Mouse (Mus musculus) v-Abl transformed pro-B cells (cell line): ENCODE data around the gene Fgf12.

Experiments
- in situ Hi-C, 2 experiments: fragments of 400-800 bp; cut with MboI; formaldehyde crosslinking; loops; one replicate each; pipeline ENCODE4 v1.15.1; 2025; ENCODE audit not compliant: unreplicated experiment in 2 of 2

Gene Fgf12

DNA sequence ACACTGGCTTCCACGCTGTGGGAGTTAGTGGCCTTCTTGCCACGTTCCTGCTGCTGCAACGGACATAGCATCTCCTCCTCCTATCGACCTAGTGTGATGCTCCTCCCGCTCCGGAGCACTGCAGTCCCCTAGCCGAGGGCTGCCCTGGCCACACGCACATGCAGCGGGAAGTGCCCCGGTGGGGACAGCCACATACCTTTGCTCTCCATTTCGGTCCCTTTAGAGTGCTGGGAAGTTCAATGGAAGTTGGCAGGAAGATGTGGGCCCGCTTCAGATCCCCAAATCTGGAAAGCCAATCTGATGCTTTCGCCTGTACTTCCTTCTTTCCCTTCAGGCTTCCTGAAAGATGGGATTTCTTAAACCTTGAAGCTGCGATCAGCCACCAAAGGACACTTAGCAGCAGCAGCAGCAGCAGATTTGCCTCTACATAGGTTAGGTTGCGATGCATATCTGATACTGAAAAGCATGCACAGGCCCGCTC, at the start of gene Fgf12:
Gene Fgf12, minus strand, starts transcription at position 431 of the 481 bp plus-strand sequence.
- in situ Hi-C loops, result no loop called here

DNA sequence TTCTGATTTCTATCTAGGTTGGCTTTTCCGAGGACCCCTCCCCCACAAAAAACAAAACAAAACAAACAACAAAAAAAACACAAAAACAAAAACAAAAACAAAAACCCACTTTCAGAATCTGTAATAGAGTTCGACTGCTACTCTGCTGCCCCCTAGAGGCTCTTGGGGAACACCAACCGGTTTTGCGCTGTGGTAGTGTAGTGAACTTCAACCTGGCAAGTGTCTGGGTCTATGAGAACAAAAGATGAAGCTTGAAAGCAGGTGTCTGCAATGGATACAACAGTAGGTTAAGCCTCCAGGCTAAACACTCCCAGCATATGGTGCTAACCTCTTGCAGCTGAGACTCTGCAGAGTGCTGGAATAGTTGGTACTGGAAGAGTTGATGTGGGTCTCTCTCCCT, 40.2 kb upstream of the Fgf12 start:
- in situ Hi-C loops, result no loop called here

DNA sequence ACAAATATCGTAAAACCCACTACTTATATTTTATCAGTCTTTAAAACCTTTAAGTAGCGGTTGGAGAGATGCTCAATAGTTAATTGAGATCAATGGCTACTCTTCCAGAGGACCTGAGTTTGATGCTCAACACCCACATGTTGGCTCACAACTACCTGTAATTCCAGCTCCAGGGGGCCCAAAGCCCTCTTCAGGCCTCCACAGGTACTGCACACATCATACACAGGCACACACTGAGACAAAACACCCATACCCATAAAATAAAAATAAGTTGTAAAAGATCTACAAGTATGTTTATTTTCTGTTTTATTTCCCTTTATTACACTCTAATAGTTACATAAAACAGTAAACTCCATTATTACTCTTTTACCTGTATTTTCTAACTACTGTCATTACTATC, 17.4 kb upstream of the Fgf12 start:
- in situ Hi-C loops, result no loop called here

DNA sequence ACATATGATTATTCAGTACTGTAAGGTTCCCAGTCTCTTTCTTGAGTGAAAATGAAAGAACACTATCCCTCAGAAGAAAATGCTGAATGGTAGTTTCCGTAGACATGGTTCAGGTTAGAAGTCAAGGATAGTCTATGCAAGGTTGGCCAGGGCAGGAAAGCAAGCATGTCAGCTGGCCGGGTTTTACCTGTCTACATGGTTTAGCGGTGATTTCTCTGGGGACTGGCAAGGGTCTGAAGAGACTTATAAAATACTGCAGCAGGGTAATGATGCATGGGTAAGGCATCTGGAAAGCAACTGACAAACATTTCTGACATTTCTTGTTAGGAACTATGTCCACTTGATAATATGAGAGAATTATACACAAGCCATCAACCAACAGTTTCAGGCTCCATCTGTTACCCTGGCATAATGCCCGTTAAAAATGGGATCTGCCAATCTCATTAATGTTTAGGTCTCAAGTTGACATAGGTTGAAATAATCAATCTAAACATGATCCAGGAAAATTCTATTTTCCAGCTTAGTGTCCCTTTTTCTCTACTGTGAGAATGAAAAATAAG, 8.6 kb upstream of the Fgf12 start:
- in situ Hi-C loops, result no loop called here

DNA sequence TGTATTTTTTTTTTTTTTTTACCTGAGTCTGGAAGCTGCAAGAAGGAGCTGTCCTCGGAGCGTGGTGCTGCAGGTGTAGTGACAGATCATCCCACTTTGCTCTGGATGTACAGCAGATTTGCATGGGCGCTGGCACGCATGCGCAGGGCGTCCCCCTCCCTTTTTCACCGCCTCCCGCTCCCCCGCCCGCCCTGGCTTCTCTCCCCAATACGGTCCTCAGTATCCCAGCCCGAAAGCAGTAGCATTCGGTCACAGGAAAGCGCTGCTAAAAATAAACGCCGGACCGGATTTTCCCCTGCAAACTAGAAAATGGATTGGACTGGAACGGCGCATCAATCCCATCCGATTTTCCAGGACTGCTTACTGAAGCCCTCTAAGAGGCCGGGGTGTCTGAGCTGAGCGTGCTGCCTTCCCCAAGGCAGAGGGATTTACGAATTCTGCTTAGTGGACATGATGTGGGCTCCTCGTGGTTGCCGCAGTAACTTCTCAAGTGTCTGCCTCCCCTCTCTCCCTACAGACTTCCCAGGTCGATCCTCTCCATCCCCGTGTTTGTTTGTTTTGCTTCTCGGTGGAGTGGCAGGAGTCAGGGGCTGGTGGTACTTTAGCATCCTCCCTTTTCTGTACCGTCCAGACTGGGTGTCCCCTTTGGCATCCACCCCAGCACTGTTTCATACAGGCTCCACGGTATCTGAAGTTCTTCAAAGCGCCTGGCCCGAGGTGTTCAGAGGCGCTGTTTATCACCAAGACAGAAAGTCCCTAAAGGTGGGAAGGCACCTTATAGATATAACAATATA, 453 bp upstream of the Fgf12 start:
- in situ Hi-C loops, result no loop called here

DNA sequence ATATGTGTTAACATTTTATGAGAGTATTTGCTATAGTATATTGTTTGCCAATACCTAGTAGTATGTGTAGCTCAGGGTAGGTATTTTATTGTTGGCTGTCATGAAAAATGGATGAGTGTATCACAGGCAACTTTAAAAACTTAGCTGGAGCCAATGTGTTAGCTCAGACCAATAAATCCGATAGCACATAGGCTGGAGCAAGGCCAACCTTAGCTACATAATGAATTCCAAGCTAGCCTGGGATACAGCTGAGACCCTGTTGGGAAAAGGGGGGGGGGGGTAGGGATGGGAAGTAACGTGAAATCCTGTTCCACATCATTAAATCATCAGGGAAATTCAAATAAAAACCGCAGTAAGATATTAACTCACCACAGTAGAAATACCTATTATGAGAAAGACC, 18.4 kb downstream of the Fgf12 start:
- in situ Hi-C loops, result no loop called here

DNA sequence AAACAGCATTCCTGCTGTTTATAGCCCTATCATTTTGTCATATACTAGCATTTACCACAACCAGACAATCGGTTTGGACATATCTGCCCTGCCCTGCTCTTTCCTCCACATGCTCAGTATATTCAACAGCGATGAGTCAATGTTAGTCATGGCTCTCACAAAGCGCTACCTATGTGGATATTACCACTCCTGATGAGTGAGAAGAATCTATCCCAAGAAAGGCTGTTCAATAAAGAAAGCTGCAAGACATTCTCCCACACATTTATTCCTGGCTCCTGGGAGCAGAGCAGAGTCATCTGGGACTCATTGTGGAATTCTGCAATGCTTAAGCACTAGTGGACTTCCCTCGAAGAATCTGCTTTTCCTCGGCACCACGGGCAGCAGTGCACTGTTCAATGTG, 26.1 kb downstream of the Fgf12 start:
- in situ Hi-C loops, result no loop called here

DNA sequence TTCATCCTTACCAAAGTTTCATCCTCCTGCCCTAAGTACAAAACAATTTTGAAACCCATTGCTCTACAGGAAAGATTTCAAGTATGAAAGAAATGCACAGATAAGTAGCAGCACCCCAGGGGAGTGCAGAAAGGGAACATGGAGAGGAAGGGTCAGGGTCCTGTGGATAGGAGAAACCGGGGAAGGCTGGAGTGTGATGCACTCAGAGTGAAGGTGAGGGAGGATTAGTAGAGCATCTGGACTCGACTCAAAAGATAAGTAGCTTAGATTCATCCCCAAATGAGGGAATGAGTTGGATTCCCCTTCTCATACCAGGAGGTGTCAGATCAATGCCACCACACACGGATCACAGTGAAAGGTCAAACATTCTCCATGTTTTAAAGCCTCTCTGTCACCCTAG, 46.2 kb downstream of the Fgf12 start:
- in situ Hi-C loops, result no loop called here

DNA sequence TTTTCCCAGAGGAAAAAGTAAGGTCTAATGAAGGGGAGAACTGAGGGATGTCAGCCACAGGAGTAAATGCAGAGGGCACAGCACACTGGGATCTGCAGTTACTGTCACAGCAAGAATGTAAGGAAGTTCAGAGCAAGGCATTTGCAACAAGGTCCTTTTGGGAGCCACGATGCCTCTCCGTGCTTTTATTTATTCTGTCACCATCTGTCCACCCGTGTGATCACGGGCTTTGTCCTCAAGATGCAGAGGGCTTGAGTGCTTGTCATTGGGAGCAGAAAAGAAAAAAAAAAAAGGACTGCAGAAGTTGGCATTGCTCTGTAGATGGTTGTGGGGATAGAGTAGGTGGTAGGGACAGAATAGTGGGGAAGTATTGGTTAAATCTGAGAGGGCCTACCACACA, 52.5 kb downstream of the Fgf12 start:
- in situ Hi-C loops, result no loop called here

DNA sequence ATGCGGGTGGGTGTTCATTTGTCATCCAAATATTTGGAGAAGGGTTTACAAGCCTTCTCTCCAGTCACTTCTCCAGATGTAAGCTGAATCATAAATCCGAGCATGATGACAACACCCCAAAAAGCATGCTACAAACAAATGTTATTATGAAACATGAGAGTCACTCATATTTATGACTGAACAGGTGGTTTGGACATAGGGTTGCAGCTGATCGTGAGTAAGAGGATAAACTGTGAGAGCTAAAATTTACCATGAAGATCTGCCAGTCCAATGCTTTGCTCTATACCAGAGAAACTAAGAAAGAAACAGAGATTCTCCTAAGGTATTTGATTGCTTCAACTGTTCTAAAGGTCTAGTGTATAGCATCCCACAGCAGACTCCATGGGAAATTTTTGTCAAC, 56.0 kb downstream of the Fgf12 start:
- in situ Hi-C loops, result no loop called here

DNA sequence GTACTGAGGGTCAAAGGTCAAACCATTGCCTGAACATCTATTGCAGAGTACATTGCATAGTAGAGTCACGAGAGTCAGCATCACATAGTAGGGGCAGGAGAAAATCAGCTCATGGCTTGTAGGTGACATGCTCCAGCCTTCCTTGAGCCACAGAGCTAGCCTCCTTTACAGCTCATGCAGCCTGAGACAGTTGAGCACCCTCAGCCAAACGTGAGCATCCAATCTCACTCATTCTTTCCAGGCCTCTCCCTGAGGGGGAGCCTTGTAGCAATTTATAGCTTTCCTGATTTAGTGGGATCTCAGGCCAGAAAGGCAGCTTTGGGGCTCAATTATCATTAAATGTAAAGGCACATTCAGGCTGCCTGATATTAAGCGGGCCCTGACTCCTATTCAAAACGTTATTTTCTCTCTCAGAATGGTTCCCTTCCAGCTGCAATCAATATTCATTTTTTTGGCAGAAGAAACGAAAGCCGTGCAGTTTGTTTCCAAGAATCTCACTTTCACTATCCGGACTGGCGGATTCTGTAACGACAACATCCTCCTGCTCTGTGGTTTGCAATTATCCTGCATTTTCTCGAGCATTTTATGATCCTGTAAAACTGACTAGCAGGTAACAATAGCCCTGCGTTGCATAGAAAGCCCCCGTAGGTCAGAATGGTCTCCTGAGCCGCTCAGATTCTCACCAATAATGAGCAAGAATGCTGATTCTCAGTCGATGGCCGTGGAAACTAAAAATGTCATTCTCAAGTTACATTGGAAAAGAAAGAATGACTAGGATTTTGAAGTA, 58.6 kb downstream of the Fgf12 start:
- in situ Hi-C loops, result no loop called here

DNA sequence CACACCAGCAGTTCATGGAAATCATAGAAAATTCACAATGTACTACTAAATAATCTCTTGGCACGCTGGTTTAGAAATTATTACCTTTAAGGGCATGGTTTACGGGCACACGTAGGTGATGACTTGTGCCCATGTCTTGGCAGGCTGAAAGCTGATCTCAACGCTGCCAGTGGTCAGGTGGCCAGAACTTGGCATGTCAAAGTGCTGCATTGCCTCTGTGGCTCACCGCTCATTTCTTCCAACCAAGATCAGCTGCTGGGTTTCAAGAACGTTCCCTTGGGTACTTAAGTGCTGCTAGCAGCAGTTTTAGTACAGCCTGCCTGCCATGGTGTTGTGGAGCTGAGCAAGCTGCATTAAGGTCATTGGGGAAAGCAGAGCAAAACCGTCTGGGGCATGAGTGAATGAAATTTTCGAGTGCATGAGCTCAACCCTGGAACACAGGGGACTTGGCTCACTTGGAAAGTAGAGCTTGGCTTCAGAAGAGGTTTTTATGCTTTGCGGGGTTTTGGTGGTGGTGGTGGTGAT, 63.9 kb downstream of the Fgf12 start:
- in situ Hi-C loops, result no loop called here

DNA sequence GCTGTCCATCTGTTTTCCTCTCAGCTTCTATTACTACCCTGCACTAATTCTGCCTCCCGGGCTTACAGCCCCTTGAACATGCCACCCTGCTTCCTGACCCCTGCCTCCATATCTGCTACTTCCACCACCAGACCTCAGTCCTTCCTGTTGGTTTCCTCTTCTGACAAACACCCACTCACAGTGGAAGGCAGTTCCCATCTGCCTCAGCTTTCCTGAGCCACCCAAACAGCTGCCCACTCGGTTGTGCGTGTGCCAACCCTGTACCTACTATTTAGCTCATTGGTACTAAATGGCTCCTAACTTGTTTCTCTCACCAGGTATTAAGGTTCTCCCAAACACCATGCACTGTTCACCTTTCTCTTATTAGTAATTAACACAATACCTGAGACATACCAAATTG, 71.2 kb downstream of the Fgf12 start:
- in situ Hi-C loops, result no loop called here

DNA sequence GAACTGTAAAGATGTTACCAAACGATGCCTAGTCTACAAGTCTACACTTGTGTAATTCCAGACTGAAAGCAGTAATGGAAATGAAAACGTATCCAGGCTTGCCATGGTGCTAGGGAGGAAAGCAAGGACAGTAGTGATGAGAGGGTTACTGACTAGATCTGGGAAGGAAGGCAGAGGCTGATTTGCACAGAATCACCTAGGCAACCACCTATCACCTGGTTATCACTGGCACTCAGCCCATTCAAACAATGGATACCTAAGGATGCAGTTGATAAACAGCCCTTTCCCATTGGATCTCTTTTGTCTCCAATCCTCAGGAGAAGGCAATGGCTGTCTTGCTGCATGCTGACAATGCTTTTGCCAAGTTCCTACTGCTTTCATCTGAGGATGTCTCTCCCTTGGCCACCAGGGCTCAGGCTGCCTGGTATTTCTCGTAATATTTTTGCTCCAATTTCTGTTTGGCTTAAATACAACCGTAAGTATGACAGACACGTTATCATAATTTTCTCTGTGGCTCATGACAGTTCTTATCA, 84.0 kb downstream of the Fgf12 start:
- in situ Hi-C loops, result no loop called here

DNA sequence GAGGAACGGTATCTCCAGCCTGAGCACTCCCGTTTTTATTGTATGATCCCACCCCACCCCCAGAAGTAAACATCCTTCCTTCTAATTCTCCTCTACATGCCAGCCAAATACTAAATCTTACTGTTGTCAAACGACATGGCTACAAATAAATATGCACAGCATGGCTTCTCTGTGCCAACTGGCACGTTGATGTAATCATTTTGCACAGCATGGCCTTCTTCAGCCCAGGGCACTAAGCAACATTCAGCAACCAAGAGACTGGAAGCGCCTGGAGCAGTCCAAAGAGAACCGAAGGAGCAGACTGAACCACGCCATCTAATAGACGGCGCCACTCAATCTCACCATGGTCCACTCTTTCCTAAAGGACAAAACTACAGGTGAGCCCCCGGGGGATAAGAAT, 100.2 kb downstream of the Fgf12 start:
- in situ Hi-C loops, result no loop called here

DNA sequence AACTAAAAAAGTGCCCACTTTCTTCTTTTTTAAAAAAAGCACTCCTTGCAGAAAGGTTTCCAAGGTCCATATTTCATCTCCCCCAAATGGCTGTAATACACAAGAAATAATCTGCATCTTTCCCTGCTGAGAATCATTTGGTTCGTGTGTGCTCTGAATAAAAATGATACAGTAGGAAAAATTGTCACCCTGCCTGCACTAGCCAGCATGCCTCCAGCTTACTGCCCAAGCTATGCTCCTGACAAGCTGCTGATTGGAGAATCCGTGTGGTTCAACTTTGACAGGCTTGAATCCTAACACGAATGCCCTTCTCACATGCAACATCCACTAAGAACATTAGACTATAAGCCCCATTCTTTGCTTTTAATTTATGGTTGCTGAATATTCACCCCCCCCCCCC, 102.3 kb downstream of the Fgf12 start:
- in situ Hi-C loops, result no loop called here

DNA sequence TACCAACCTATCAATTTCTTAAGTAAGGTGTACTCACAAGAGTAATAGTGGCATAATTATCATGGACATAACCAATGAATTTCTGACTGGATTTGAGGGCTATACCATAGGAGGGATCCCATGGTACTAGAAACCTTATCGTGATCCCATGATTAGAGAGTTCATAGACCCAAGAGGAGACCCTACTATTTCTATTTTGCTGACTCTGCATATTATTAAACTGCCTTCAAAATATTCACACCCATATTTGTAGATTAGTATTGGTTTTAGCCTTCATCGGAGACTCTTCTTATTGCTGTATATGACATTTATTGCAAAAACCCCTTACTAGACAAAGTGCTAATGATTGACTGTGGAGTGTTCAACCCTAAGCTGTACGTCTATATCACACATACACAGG, 107.8 kb downstream of the Fgf12 start:
- in situ Hi-C loops, result no loop called here

DNA sequence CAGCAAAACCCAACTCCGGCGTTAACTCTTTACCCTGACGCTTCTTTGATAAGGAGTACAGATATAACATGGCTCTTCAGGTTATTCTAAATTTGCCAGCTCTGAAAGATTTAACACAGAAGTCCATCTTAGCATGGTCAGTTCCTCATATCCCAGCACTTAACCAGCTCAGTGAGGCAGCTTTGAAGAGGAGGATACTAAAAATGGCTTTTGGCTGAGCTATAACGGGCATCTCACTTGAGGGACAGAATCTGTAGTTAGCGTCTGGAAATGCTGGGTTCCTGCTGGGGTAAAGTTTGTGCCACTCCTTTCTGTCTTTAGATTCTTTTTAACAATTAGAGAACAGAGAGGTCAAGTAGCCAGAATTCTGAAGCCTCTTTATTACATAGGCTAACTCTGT, 121.1 kb downstream of the Fgf12 start:
- in situ Hi-C loops, result no loop called here

DNA sequence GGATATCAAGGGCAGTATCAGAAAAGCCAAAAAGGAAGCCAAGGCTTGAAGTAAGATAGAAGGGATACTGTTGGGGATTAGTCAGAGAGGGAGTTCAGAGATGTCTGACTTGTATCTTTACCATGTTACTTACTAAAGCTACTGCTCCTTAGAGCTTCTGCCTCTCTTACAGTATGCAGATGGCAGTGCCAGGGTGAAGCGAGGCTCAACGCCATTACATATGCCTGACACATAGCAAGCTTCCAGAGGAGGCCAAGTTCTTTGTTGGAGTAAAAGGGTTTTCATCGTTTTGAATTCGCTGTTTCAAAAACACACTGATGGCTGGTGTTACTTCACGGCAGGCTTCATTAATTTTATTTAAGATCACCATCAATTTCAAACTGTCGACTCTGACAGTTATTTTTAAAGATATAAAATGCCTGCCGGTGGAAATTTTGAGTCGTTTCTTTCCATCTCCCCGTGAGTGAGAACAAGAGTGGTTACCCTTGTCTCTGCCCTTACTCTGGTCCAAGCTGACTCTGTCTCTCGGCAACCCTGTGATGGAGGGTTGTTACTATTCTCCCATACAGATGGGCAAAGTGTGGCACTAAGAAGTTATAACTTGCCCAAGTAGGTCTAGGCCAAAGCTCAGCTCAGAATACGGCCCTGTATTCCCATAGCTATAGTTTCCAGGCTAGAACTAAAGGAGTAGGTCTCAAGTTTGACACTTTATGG, 121.9 kb downstream of the Fgf12 start:
- in situ Hi-C loops, result no loop called here

DNA sequence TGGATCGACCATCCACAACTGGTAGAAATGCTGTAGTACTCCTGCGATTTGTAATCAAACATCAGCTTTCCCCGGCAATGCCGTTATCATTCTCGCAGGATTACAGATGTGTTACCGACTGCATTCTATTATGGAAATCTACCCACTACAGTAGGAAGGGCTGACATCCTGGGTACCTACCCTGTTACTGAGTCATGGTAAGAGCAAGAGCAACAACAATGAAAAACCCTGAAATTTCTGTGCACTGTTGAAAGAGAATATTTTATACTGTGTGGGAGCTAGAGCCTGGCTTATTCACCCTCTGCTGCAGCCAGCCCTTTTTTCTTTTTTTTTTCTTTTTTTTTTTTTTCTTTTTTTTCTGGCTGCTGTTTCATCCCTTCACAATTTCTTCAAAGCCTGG, 126.6 kb downstream of the Fgf12 start:
- in situ Hi-C loops, result no loop called here

DNA sequence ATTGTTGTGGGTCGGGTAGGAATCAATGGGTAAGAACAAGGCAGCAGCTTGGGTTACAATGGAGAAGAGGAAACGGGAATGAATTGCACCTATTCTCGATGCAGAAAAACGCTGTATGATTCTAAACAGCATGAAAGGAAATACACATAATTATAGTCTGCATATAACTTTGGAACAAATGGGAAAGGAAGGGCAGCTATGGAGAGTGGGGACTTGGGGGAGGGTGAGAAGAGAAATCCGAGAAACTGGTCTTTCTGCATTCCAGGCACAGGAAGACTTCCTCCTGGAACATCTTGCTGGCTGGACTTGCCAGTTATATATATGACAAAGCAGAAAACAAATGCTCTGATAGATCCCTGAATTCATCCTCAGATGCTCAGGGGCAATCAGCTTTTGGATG, 127.2 kb downstream of the Fgf12 start:
- in situ Hi-C loops, result no loop called here
